Mouse (Mus musculus): ENCODE measurements around the gene Rbm44. TPM values are rescaled to one million over a fixed set of nuclear protein-coding genes. Genes with fewer than 3 reads are reported as not detected.

Gene Rbm44
- polyA plus RNA-seq, 1 experiment from 2014 or later: 0.57 TPM

DNA sequence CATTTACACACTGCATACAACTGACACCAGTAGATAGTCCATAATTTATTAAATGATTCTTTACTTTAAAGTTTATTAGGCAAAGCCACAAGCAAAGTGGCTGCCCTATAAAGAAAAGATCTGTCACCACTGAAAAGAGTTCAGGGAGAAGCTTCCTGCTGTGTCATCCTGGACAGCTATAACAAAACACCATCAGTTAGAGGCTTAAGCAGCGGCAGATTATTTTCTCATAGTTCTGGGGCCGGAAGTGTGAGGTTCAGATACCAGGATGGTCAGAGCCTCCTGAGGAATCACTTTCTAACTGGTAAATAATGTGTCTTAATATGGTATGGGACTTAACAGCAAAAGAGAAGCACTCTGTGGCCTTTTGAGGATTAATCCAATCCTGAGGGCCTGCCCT lies 6.6 kb downstream of the Rbm44 start:
- Histone ChIP-seq H3K4me2 (ENCODE audit: low read length) (no peak overlapping the region), H3K9me3 (ENCODE audit: control insufficient read depth, low read length) (no peaks in the 10 kb centered on the region), H3K27me3 (ENCODE audit: control insufficient read depth, insufficient read depth, low read length) (no peaks in the 10 kb centered on the region), H3K27ac (replicated peaks; ENCODE audit: low read depth, low read length) (no peak overlapping the region), H3K9ac (replicated peaks; ENCODE audit: low read length) (no peak overlapping the region), H3K4me1 (ENCODE audit: control insufficient read depth, insufficient read depth, low read length) (no peaks in the 10 kb centered on the region), H3K4me3 (replicated peaks; ENCODE audit: low read depth, low read length) (no peak overlapping the region), H3K36me3 (ENCODE audit: control insufficient read depth, insufficient read depth, low read length) (no peaks in the 10 kb centered on the region)
- DNase-seq (no peak), ATAC-seq (ENCODE audit: low FRiP score, low TSS enrichment) (no peak)
- WGBS: 59% methylated on average over 2 of the region's 2 CpGs

DNA sequence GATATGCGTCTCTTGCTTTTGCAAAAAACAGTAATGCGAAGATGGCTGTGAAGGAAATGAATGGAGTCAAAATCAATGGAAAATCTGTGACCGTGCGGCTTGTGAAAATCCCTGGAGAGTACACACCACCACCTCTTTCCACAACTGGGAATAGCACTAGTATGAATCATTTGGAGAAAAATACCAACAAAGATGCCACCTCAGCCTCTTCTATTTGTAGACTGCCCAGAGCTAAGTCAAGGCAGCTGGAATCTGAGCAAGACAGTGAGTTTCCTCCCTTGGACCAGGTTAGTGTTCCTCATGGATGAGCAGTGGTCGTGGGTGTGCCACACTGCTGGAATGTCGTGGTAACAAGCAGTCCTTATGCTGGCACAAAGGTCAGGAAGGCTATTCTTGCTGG lies 21.9 kb downstream of the Rbm44 start:
- no peak for DNase-seq
- Histone ChIP-seq H3K36me3 (ENCODE audit: control insufficient read depth, insufficient read depth, low read length) (no peaks in the 10 kb centered on the region), H3K9ac (replicated peaks; ENCODE audit: low read length) (no peak overlapping the region), H3K9me3 (ENCODE audit: control insufficient read depth, low read length) (no peaks in the 10 kb centered on the region), H3K27ac (replicated peaks; ENCODE audit: low read depth, low read length) (no peak overlapping the region), H3K4me2 (ENCODE audit: low read length) (no peak overlapping the region), H3K4me3 (replicated peaks; ENCODE audit: low read depth, low read length) (no peak overlapping the region), H3K4me1 (ENCODE audit: control insufficient read depth, insufficient read depth, low read length) (no peaks in the 10 kb centered on the region), H3K27me3 (ENCODE audit: control insufficient read depth, insufficient read depth, low read length) (no peaks in the 10 kb centered on the region)
- 83% methylated on average over 6 of the region's 6 CpGs for WGBS
- no peak for ATAC-seq (ENCODE audit: low FRiP score, low TSS enrichment)

DNA sequence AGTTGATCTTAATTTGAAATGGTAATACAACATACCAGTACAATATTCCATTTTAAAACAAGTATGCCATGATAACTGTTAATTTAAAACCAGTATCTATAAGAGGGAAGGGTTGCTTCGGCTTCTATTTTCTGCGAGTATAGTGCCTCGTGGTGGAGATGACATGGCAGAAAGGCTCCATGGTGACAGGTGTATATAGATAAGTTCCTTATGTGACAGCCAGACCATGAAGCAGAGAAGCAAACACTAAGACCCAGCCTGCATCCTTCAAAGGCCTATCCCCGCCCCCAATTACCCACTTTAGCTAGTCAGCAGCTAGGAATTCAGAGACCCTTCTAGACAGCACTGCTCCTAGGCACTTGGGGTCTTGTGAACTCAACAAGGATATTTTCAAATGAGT lies 24.3 kb downstream of the Rbm44 start:
- Histone ChIP-seq H3K27ac (replicated peaks; ENCODE audit: low read depth, low read length) (no peak overlapping the region), H3K36me3 (ENCODE audit: control insufficient read depth, insufficient read depth, low read length) (no peaks in the 10 kb centered on the region), H3K4me3 (replicated peaks; ENCODE audit: low read depth, low read length) (no peak overlapping the region), H3K9me3 (ENCODE audit: control insufficient read depth, low read length) (no peaks in the 10 kb centered on the region), H3K9ac (replicated peaks; ENCODE audit: low read length) (no peak overlapping the region), H3K4me2 (ENCODE audit: low read length) (no peak overlapping the region), H3K4me1 (ENCODE audit: control insufficient read depth, insufficient read depth, low read length) (no peaks in the 10 kb centered on the region), H3K27me3 (ENCODE audit: control insufficient read depth, insufficient read depth, low read length) (no peaks in the 10 kb centered on the region)
- ATAC-seq (ENCODE audit: low FRiP score, low TSS enrichment) (no peak), DNase-seq (no peak)
- 79% methylated on average over 4 of the region's 4 CpGs for WGBS

DNA sequence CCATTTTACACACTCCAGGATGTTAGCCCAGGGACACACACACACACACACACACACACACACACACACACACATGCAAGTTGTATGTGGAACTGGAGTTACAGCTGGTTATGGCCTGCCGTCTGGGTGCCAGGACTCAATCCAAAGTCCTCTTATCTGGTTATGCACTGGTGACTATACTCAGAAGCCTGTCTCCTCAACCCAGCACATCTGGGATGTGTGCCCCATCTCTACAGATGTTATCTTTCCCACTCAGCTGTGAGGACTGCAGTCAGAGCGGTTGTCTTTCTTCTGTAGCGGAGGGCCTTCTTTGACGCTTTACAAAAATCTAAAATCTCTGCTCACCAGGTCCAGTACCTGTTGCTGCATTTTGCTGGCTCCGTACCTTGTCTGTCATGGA lies 29.9 kb downstream of the Rbm44 start:
- Histone ChIP-seq H3K27me3 (ENCODE audit: control insufficient read depth, insufficient read depth, low read length) (no peaks in the 10 kb centered on the region; the same call in 1 of the 2 replicates), H3K27ac (replicated peaks; ENCODE audit: low read depth, low read length) (no peak overlapping the region), H3K9ac (replicated peaks; ENCODE audit: low read length) (no peak overlapping the region), H3K4me1 (ENCODE audit: control insufficient read depth, insufficient read depth, low read length) (0 out of 2 replicates have a peak, but pooled peaks cover 2% of the 10 kb centered on the region), H3K4me3 (replicated peaks; ENCODE audit: low read depth, low read length) (no peak overlapping the region), H3K9me3 (ENCODE audit: control insufficient read depth, low read length) (no peaks in the 10 kb centered on the region), H3K4me2 (ENCODE audit: low read length) (no peak overlapping the region), H3K36me3 (ENCODE audit: control insufficient read depth, insufficient read depth, low read length) (no peaks in the 10 kb centered on the region)
- DNase-seq: no peak
- ATAC-seq (ENCODE audit: low FRiP score, low TSS enrichment): no peak
- 97% methylated on average over 5 of the region's 5 CpGs for WGBS

DNA sequence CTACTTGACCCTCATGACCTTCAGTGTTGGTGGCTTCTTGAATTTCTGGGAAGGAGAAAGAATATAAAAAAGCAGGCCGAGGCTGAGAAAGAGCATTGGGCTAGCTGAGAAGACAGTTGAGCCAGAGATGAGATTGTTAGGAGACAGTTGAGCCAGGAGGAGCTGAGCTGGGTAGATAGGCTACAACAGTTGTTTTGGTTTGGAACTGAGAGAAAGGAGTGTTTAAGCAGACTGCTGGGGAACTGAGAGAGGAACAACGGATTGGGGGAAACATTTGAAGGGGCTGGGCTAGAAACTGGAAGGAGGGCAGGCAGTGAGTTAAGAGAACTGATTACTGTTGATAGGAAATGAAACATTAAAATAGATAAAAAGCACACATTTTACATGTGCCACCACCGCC lies 31.1 kb downstream of the Rbm44 start:
- Histone ChIP-seq H3K9me3 (ENCODE audit: control insufficient read depth, low read length) (no peaks in the 10 kb centered on the region), H3K4me2 (ENCODE audit: low read length) (no peak overlapping the region), H3K36me3 (ENCODE audit: control insufficient read depth, insufficient read depth, low read length) (no peaks in the 10 kb centered on the region), H3K27me3 (ENCODE audit: control insufficient read depth, insufficient read depth, low read length) (peaks cover 3% of the 10 kb centered on the region; the same call in 1 of the 2 replicates), H3K9ac (replicated peaks; ENCODE audit: low read length) (no peak overlapping the region), H3K27ac (replicated peaks; ENCODE audit: low read depth, low read length) (no peak overlapping the region), H3K4me3 (replicated peaks; ENCODE audit: low read depth, low read length) (no peak overlapping the region), H3K4me1 (ENCODE audit: control insufficient read depth, insufficient read depth, low read length) (0 out of 2 replicates have a peak, but pooled peaks cover 8% of the 10 kb centered on the region)
- DNase-seq (no peak), ATAC-seq (ENCODE audit: low FRiP score, low TSS enrichment) (no peak)
- WGBS: 69% methylated on average over 3 of the region's 3 CpGs

DNA sequence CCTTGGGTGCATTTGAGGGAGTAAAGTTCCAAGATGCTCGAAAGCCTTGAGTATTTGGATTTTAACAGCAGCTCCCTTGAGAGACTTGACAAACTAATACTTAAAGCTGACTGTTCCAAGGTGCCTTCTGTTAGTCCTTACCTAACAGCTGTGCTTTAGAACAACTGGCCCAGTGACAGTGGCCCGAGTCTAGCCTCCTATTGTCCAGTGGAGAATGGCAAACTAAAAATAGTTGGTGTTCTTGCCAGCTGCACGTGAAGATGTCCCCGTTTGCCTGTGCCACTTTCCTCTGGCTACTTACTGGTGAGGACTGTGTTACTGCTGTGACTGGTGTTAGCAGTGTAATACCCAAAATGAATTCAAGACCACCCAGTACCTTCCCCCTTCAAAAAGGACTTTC lies 32.0 kb downstream of the Rbm44 start:
- Histone ChIP-seq H3K4me1 (ENCODE audit: control insufficient read depth, insufficient read depth, low read length) (0 out of 2 replicates have a peak, but pooled peaks cover 8% of the 10 kb centered on the region), H3K9me3 (ENCODE audit: control insufficient read depth, low read length) (no peaks in the 10 kb centered on the region)
- ATAC-seq (ENCODE audit: low FRiP score, low TSS enrichment): no peak

DNA sequence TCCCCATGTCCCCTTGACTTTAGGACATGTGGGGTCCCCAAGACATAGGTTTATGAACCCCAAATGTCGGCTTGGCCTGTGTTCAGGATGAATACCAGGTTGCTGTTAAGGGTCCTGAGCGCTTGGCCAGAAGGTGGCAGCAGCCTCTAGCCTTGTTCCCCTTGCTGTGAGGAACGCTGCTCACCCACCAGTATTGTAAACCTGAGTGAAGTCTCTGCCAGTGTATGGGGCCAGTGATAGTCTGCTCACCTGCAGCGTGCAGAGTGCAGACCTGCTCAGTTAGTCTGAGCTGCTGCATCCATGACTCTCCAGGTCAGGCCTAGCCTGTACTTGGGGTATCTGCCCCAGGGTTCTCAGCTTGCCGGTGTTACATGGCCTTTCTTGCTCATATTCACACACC lies 34.2 kb downstream of the Rbm44 start:
- H3K4me2 ChIP-seq (ENCODE audit: low read length): no peak overlapping the region
- peaks cover 3% of the 10 kb centered on the region; the same call in 1 of the 2 replicates for H3K27me3 ChIP-seq (ENCODE audit: control insufficient read depth, insufficient read depth, low read length)
- H3K36me3 ChIP-seq (ENCODE audit: control insufficient read depth, insufficient read depth, low read length): no peaks in the 10 kb centered on the region
- no peak overlapping the region for H3K9ac ChIP-seq (replicated peaks; ENCODE audit: low read length)
- H3K4me1 ChIP-seq (ENCODE audit: control insufficient read depth, insufficient read depth, low read length): 0 out of 2 replicates have a peak, but pooled peaks cover 8% of the 10 kb centered on the region
- H3K9me3 ChIP-seq (ENCODE audit: control insufficient read depth, low read length): no peaks in the 10 kb centered on the region
- H3K27ac ChIP-seq (replicated peaks; ENCODE audit: low read depth, low read length): no peak overlapping the region
- DNase-seq: peak; percentile 80
- WGBS: 34% methylated on average over 5 of the region's 5 CpGs
- no peak; the same call in 1 of the 2 replicates for ATAC-seq (ENCODE audit: low FRiP score, low TSS enrichment)
- H3K4me3 ChIP-seq (replicated peaks; ENCODE audit: low read depth, low read length): no peak overlapping the region

More for the DNA sequence above, 32.0 kb downstream of the Rbm44 start:
- WGBS: 78% methylated on average over 4 of the region's 4 CpGs
- DNase-seq: no peak
- H3K4me2 ChIP-seq (ENCODE audit: low read length): no peak overlapping the region
- no peak overlapping the region for H3K9ac ChIP-seq (replicated peaks; ENCODE audit: low read length)
- H3K27me3 ChIP-seq (ENCODE audit: control insufficient read depth, insufficient read depth, low read length): peaks cover 3% of the 10 kb centered on the region; the same call in 1 of the 2 replicates
- no peak overlapping the region for H3K4me3 ChIP-seq (replicated peaks; ENCODE audit: low read depth, low read length)
- H3K36me3 ChIP-seq (ENCODE audit: control insufficient read depth, insufficient read depth, low read length): no peaks in the 10 kb centered on the region
- no peak overlapping the region for H3K27ac ChIP-seq (replicated peaks; ENCODE audit: low read depth, low read length)

DNA sequence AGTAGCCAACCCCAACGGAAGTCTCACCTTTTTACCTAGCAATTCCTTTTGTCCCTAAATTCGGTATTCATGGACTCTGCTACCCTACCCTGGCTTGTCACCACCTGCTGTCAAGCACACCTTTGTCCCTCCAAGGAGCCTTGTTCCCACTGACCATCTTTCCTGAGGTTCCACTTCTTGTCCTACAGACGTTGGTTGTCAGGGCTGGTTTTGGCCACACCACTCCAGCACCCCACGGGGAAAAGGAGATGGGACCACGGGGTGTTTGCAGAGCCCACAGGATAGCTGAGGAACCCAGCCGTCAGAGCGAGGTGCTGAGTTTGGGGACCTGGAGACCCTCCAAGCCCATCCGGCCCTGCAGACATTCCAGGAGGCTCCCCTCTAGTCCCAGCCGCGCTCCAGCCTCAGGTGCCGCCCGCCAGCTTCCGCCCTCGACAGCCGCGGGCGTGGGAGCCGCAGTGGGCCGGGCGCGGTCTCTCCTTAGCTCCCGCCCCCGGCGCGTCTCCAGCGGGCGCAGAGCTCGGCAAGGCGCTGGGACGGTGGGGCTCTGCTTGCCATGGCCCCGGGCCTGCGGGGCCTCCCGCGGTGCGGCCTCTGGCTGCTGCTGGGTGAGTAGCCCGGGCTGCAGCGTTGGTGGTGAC lies 34.8 kb downstream of the Rbm44 start, which contains the start of gene Ramp1:
Gene Ramp1, plus strand, starts transcription at position 290 of the 641 bp plus-strand sequence.
- WGBS: 5% methylated on average over 37 of the region's 37 CpGs
- Histone ChIP-seq H3K27me3 (ENCODE audit: control insufficient read depth, insufficient read depth, low read length) (peaks cover 3% of the 10 kb centered on the region; the same call in 1 of the 2 replicates), H3K4me2 (ENCODE audit: low read length) (peak within 1 kb of the TSS; percentile 65), H3K9me3 (ENCODE audit: control insufficient read depth, low read length) (no peaks in the 10 kb centered on the region), H3K4me1 (ENCODE audit: control insufficient read depth, insufficient read depth, low read length) (0 out of 2 replicates have a peak, but pooled peaks cover 8% of the 10 kb centered on the region), H3K4me3 (replicated peaks; ENCODE audit: low read depth, low read length) (peak within 1 kb of the TSS; percentile 32), H3K27ac (replicated peaks; ENCODE audit: low read depth, low read length) (no peak within 1 kb of the TSS), H3K9ac (replicated peaks; ENCODE audit: low read length) (peak within 1 kb of the TSS; percentile 54), H3K36me3 (ENCODE audit: control insufficient read depth, insufficient read depth, low read length) (no peaks in the 10 kb centered on the region)
- no peak for ATAC-seq (ENCODE audit: low FRiP score, low TSS enrichment)
- DNase-seq: peak; percentile 53

DNA sequence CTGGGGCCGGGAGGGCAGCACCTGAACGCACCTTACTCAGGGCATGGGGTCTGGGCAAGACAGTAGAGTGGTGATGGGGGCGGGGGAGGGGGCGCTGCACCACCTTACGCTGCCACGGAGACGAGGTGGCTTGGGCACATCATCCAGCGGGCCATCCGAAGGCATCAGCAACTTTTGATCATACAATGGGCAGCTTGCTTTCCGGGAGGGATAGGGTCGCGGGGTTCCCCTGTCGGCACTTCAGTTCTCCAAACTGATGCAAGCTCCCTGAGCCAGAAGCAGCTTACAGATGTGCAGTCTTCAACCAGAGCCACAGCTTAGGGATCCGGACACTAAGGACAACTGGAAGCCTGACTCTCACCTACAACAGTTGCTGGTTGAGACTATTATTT lies 35.3 kb downstream of the Rbm44 start:
- H3K9ac ChIP-seq (replicated peaks; ENCODE audit: low read length): peak overlapping the region; percentile 54
- peak; percentile 13 for DNase-seq
- H3K4me3 ChIP-seq (replicated peaks; ENCODE audit: low read depth, low read length): peak overlapping the region; percentile 32
- ATAC-seq (ENCODE audit: low FRiP score, low TSS enrichment): no peak
- H3K4me1 ChIP-seq (ENCODE audit: control insufficient read depth, insufficient read depth, low read length): 0 out of 2 replicates have a peak, but pooled peaks cover 8% of the 10 kb centered on the region
- no peaks in the 10 kb centered on the region for H3K9me3 ChIP-seq (ENCODE audit: control insufficient read depth, low read length)
- H3K27me3 ChIP-seq (ENCODE audit: control insufficient read depth, insufficient read depth, low read length): peaks cover 3% of the 10 kb centered on the region; the same call in 1 of the 2 replicates
- peak overlapping the region; percentile 65 for H3K4me2 ChIP-seq (ENCODE audit: low read length)
- H3K36me3 ChIP-seq (ENCODE audit: control insufficient read depth, insufficient read depth, low read length): no peaks in the 10 kb centered on the region
- WGBS: 7% methylated on average over 14 of the region's 14 CpGs
- H3K27ac ChIP-seq (replicated peaks; ENCODE audit: low read depth, low read length): no peak overlapping the region

All from midbrain, embryonic 14.5 days (tissue).